Mouse (Mus musculus): ENCODE data around the gene Gpi1. TPM values are rescaled to one million over a fixed set of nuclear protein-coding genes. Genes with fewer than 3 reads are reported as not detected.
"Not testable (repeated sequence)": the region's sequence is repeated elsewhere in the genome, so short reads cannot be mapped to it uniquely, and the experiment has no call there.

The Gpi1 gene
- polyA plus RNA-seq, 1 experiment from 2014 or later = 238 TPM

DNA sequence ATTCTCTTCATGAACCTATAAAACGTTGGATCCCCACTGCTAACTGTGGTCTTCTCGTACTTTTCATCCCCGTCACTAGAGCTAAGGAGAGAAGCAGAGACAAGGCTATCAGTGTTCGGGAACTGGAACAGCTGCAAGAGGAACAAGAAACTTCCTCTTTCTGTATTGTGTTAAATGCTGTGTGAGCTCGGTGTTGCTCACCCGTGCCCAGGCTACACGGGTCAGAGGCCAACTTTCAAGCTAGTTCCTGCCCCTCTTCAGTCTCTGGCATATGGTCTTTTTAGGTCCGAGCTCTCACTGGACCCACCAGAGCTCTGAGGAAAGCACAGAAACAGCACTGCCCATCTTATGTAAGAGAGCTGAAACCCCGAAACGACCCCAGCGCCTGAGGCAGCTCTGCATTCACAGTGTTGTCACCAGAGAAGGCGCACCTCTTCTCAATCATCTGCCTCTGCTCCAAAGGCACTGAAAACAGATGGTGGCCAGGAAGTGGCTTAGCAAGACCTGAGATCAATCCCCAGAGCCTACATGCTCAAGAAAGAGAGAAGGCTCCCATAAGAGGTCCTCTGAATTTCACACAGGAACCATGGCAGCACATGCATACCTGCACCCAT lies 40.7 kb downstream of the Gpi1 start:
- DNase-seq (ENCODE audit: low spot score) = no peak

DNA sequence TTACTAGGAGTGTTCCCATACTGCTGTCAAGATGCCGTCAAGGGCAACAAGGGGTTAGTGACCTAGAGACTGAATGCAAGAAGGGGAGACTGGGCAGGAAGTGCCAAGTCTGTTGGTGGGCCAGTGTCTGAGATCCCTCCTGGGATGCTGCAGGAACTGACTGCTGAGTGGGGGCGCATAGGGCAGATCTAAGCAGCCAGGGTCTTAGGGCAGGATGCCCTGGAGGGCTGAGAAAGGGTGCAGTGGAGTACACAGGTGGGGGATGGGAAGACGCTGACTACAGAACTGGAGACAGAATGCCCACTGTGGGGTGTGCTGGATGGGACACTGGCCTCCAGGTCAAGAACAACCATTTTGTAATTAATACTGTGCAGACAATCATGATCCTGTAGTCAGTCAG lies 46.3 kb downstream of the Gpi1 start:
- no peak for DNase-seq (ENCODE audit: low spot score)

GRCm38 (mm10) chr7:34183356-34183755 lies 46.8 kb downstream of the Gpi1 start:
- no peak for DNase-seq (ENCODE audit: low spot score)

GRCm38 (mm10) chr7:34176241-34176640 lies 53.9 kb downstream of the Gpi1 start:
- not testable (repeated sequence) for DNase-seq (ENCODE audit: low spot score)

DNA sequence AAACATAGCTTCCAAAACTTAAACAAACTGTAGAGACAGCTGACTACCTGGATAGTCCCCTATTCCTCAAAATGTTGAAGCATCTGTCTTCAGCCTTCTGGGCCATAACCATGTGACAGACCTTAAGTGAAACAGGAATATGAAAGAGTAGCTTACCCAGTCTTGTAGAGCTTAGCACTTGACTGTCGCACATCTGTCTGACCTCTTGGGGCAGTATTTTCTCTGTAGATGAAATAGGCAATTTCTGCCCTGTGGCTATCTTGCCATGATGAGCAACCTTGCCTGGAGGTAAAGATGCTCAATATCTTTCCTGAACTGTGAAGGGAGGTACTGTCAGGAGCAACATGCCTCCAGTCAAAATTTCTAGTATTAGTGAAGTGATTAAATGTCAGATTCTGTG lies 57.9 kb downstream of the Gpi1 start:
- no peak for DNase-seq (ENCODE audit: low spot score)

DNA sequence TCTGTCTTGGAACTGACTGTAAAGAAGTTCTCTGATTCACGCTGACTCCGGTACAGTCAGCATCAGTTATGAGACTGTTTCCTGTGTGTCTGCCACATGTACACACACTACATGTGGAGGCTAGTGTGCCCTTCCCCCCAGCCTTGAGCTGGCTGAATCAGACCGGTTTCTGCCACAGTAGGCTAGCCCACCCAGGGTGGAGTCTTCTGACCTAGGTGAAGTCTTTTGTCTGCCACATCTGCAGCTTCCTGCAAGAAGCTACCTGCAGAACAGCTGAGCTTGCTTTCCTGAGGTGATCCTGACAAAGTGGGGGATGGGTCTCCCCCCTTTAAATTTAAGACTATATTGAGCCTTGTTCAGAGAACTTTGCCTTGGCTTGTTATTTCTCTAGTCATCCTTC lies 60.7 kb downstream of the Gpi1 start, which contains the start of gene Uba2:
Gene Uba2, minus strand, starts transcription at position 146 of the 400 bp plus-strand sequence.
- DNase-seq (ENCODE audit: low spot score) = no peak

- DNase-seq (ENCODE audit: low spot score) = peak; percentile 88
Observed at GRCm38 (mm10) chr7:34168470-34169251, 61.5 kb downstream of the Gpi1 start.

GRCm38 (mm10) chr7:34167766-34168469 lies 62.2 kb downstream of the Gpi1 start:
- DNase-seq (ENCODE audit: low spot score) = peak; percentile 21

DNA sequence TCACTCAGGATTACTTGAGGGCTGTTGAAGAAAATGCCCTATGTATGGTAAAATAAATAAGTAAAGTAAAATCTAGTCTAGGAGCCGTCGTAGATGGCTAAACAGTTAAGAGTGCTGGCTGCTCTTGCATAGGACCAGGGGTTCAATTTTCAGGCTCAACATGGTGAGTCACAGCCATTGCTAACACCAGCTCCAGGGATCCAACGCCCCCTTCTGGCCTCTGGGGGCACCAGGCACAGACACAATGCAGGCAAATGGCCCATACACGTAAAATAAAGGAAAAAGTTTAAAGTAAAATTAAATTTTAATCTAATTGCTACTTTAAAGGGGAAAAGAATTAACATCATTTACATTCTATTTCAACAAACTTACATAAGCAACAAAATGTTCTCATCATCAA lies 63.3 kb downstream of the Gpi1 start:
- DNase-seq (ENCODE audit: low spot score) = peak; percentile 24

DNA sequence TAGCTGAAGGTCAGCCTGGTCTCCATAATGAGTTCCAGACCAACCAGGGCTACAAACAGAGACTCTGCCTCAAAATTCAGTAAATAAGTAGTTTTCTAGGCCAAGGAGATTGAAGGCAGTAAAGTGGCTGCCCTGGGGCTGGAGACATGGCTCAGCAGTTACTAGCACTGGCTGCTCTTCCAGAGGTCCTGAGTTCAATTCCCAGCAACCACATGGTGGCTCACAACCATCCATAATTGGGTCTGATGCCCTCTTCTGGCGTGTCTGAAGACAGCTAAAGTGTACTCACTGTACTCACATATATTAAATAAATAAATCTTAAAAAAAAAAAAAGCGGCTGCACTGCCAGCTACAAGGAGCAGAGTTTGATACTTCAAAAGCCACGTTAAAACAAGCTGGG lies 64.1 kb downstream of the Gpi1 start:
- no peak for DNase-seq (ENCODE audit: low spot score)

GRCm38 (mm10) chr7:34164671-34165070 lies 65.5 kb downstream of the Gpi1 start:
- DNase-seq (ENCODE audit: low spot score) = no peak

GRCm38 (mm10) chr7:34159167-34159566 lies 71.0 kb downstream of the Gpi1 start:
- no peak for DNase-seq (ENCODE audit: low spot score)

DNA sequence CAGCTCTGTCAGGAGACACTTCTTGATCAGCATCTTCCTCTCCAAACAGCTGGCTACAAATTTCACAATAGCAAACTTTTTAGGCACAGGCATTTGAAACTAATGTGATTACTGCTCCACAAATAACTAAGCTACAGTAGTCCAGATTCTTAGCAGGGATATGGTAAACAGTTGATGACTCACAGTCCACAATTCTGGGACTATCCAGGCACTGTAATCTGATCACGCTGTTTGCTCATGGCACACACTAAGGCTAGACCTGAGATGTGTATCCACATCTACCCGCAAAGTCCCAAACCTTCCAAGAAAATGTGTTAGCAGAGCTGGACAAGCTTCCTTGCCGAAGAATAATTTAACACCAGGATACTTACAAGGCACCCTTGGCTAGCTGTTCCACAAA lies 72.1 kb downstream of the Gpi1 start:
- DNase-seq (ENCODE audit: low spot score) = no peak

Other genes with a start within 250 kb of the Gpi1 start
- gene Scgb2b27, start 216.4 kb downstream of the Gpi1 start, polyA plus RNA-seq (2015; fragmentation: Nextera tagmentation; extraction: Ambion mirVana) = not detected in 2 replicates
- gene Scgb1b27, start 208.9 kb downstream of the Gpi1 start, polyA plus RNA-seq (2015; fragmentation: Nextera tagmentation; extraction: Ambion mirVana) = 0.39 TPM in 1 of 2 replicates, not detected in the other
- gene Scgb1b30, start 134.9 kb downstream of the Gpi1 start, polyA plus RNA-seq (2015; fragmentation: Nextera tagmentation; extraction: Ambion mirVana) = not detected in 2 replicates
- 0.53 and 1.0 TPM in 2 replicates for gene Wtip, start 97.1 kb downstream of the Gpi1 start, polyA plus RNA-seq (2015; fragmentation: Nextera tagmentation; extraction: Ambion mirVana)
- 191 and 193 TPM in 2 replicates for gene Uba2, start 60.7 kb downstream of the Gpi1 start, polyA plus RNA-seq (2015; fragmentation: Nextera tagmentation; extraction: Ambion mirVana)
- 54.2 and 62.3 TPM in 2 replicates for gene Pdcd2l, start 33.7 kb downstream of the Gpi1 start, polyA plus RNA-seq (2015; fragmentation: Nextera tagmentation; extraction: Ambion mirVana)
- gene Gm6096, start 20.7 kb upstream of the Gpi1 start, polyA plus RNA-seq (2015; fragmentation: Nextera tagmentation; extraction: Ambion mirVana) = not detected in 2 replicates
- 13.9 and 15.5 TPM in 2 replicates for gene 4931406P16Rik, start 83.2 kb upstream of the Gpi1 start, polyA plus RNA-seq (2015; fragmentation: Nextera tagmentation; extraction: Ambion mirVana)
- gene Lsm14a, start 163.0 kb upstream of the Gpi1 start, polyA plus RNA-seq (2015; fragmentation: Nextera tagmentation; extraction: Ambion mirVana) = 93.7 and 109 TPM in 2 replicates